Mouse (Mus musculus): ENCODE measurements around the gene Plb1. TPM values are rescaled to one million over a fixed set of nuclear protein-coding genes. Genes with fewer than 3 reads are reported as not detected.

Plb1 gene
- polyA plus RNA-seq, 1 experiment from 2014 or later: not detected

DNA sequence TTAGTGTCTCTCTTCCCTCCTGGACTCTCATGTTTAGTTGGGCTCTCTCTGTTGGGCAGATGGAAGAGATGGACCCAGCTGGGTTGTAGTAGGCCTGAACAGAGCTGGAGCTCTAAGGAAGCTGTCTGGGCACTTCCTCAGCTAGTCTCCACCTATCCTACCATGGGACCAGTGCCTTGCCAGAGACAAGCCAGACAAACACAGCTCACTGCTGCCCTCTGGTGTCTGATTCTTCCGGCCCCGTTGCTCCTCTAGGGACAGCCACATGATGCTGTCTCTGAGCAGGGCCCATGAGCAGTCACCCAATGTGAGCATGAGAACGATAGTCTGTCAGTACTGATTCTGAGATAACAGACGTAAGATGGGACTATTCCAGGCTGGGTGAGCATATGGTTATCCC lies 34.8 kb upstream of the Plb1 start:
- no peak overlapping the region for H3K4me3 ChIP-seq (ENCODE audit: low read depth, low read length)
- ATAC-seq (replicated peaks; ENCODE audit: insufficient number of reproducible peaks, low FRiP score, low TSS enrichment, low read depth) (peak; percentile 62; the same call in 1 of the 2 replicates), DNase-seq (ENCODE audit: low spot score) (peak; percentile 91)
- 14% methylated on average over 4 of the region's 4 CpGs for WGBS
- H3K4me1 ChIP-seq (ENCODE audit: control insufficient read depth, insufficient read depth, low read length): no peaks in the 10 kb centered on the region
- H3K27ac ChIP-seq (replicated peaks; ENCODE audit: low read depth, low read length): no peak overlapping the region
- H3K9me3 ChIP-seq (replicated peaks; ENCODE audit: control insufficient read depth, low read length): no peaks in the 10 kb centered on the region
- no peaks in the 10 kb centered on the region for H3K27me3 ChIP-seq (ENCODE audit: control insufficient read depth, insufficient read depth, low read length)
- H3K9ac ChIP-seq (replicated peaks; ENCODE audit: low read length): no peak overlapping the region
- no peak overlapping the region for H3K4me2 ChIP-seq (ENCODE audit: low read depth, low read length)
- H3K36me3 ChIP-seq (replicated peaks; ENCODE audit: control insufficient read depth, insufficient read depth, low read depth, low read length): no peaks in the 10 kb centered on the region

DNA sequence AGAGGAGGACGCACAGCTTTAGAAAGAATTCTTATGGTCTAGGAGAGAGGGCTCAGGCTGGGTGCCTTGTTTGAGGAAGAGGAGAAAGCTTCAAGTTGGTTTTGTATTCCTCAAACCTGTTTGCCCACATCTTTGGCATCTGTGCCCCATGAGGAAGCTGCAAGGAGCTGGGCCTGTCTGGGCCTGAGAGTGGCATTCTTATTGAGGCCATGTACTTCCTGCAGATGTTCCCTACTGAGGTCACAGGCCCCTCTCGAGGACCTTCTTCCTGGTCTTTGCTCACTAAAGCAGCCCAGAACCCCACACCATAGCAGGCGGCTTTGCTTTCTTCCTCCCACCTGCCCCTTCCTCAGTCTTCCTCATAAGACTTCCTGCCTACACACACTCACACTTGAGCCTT lies 33.4 kb upstream of the Plb1 start:
- Histone ChIP-seq H3K4me2 (ENCODE audit: low read depth, low read length) (no peak overlapping the region), H3K27me3 (ENCODE audit: control insufficient read depth, insufficient read depth, low read length) (no peaks in the 10 kb centered on the region), H3K4me1 (ENCODE audit: control insufficient read depth, insufficient read depth, low read length) (no peaks in the 10 kb centered on the region), H3K4me3 (ENCODE audit: low read depth, low read length) (no peak overlapping the region), H3K9ac (replicated peaks; ENCODE audit: low read length) (no peak overlapping the region), H3K27ac (replicated peaks; ENCODE audit: low read depth, low read length) (no peak overlapping the region), H3K36me3 (replicated peaks; ENCODE audit: control insufficient read depth, insufficient read depth, low read depth, low read length) (no peaks in the 10 kb centered on the region), H3K9me3 (replicated peaks; ENCODE audit: control insufficient read depth, low read length) (no peaks in the 10 kb centered on the region)
- DNase-seq (ENCODE audit: low spot score): no peak
- WGBS: 80% methylated on average over 3 of the region's 3 CpGs
- no peak for ATAC-seq (replicated peaks; ENCODE audit: insufficient number of reproducible peaks, low FRiP score, low TSS enrichment, low read depth)

DNA sequence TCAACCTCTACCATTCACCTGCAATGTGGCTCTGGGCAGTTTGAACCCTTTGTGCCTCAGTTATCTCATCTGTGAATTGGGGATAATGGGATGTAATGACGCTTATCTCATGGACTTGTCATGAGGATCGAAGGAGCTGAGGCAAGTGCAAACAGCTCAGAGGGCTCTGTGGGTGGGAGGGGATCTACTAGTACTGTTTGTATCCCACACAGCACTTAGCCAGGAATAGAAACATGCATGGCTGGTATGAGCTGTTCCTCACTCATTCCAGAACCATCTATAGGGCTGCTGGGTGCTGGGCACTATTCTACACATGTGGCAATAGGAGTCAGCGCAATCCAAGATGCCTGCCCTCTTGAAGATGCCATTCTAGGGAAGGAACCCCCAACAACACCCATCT lies 32.9 kb upstream of the Plb1 start:
- DNase-seq (ENCODE audit: low spot score): no peak
- no peak overlapping the region for H3K4me2 ChIP-seq (ENCODE audit: low read depth, low read length)
- no peak overlapping the region for H3K9ac ChIP-seq (replicated peaks; ENCODE audit: low read length)
- 95% methylated on average over 3 of the region's 3 CpGs for WGBS
- no peaks in the 10 kb centered on the region for H3K27me3 ChIP-seq (ENCODE audit: control insufficient read depth, insufficient read depth, low read length)
- no peak overlapping the region for H3K4me3 ChIP-seq (ENCODE audit: low read depth, low read length)
- no peaks in the 10 kb centered on the region for H3K36me3 ChIP-seq (replicated peaks; ENCODE audit: control insufficient read depth, insufficient read depth, low read depth, low read length)
- H3K4me1 ChIP-seq (ENCODE audit: control insufficient read depth, insufficient read depth, low read length): no peaks in the 10 kb centered on the region
- H3K9me3 ChIP-seq (replicated peaks; ENCODE audit: control insufficient read depth, low read length): no peaks in the 10 kb centered on the region
- ATAC-seq (replicated peaks; ENCODE audit: insufficient number of reproducible peaks, low FRiP score, low TSS enrichment, low read depth): no peak
- H3K27ac ChIP-seq (replicated peaks; ENCODE audit: low read depth, low read length): no peak overlapping the region

DNA sequence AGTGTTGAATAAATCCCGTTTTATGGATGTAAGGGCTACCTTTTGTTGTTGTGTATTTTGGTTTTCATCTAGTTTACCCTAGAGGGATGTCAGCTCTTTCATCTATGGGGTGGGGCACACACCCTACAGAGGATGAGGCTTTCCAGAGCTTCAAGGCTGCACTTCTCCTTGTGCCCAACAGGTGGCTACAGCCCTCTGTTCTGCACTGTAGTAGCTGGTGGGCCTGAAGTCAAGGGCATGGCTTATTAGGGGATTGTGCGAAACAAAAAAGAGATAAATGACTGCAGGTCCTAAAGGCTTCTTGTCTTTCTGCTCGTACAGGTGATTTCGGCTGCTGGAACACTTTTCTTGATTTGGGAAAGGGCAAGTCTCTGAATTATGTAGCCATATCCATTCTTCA lies 27.9 kb upstream of the Plb1 start:
- Histone ChIP-seq H3K9me3 (replicated peaks; ENCODE audit: control insufficient read depth, low read length) (no peaks in the 10 kb centered on the region), H3K36me3 (replicated peaks; ENCODE audit: control insufficient read depth, insufficient read depth, low read depth, low read length) (no peaks in the 10 kb centered on the region), H3K4me1 (ENCODE audit: control insufficient read depth, insufficient read depth, low read length) (no peaks in the 10 kb centered on the region), H3K27ac (replicated peaks; ENCODE audit: low read depth, low read length) (no peak overlapping the region), H3K4me2 (ENCODE audit: low read depth, low read length) (no peak overlapping the region), H3K9ac (replicated peaks; ENCODE audit: low read length) (no peak overlapping the region), H3K27me3 (ENCODE audit: control insufficient read depth, insufficient read depth, low read length) (no peaks in the 10 kb centered on the region), H3K4me3 (ENCODE audit: low read depth, low read length) (no peak overlapping the region)
- 81% methylated on average over 4 of the region's 4 CpGs for WGBS
- ATAC-seq (replicated peaks; ENCODE audit: insufficient number of reproducible peaks, low FRiP score, low TSS enrichment, low read depth) (no peak), DNase-seq (ENCODE audit: low spot score) (peak; percentile 37)

DNA sequence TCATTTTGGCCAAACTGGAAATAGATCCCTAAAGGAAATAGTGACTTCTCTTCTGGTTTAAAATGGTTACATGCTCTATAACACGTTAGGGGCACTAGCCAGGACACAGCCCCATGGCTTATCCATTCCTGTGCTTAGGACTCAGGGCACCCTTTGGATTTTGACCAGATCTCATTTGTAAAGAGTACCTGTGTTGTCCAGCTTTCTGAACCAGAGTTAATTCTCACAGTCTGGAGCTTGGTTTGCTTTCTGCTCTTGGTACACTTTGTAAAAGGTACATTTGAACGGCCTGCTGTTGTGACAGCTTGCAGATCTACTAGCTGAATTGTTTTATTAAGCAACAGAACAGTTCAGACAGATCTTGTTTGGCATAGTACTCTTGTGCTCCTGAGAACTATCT lies 25.8 kb upstream of the Plb1 start:
- no peak overlapping the region for H3K4me2 ChIP-seq (ENCODE audit: low read depth, low read length)
- DNase-seq (ENCODE audit: low spot score) (no peak), ATAC-seq (replicated peaks; ENCODE audit: insufficient number of reproducible peaks, low FRiP score, low TSS enrichment, low read depth) (no peak)
- H3K27ac ChIP-seq (replicated peaks; ENCODE audit: low read depth, low read length): no peak overlapping the region
- H3K9ac ChIP-seq (replicated peaks; ENCODE audit: low read length): no peak overlapping the region
- no peak overlapping the region for H3K4me3 ChIP-seq (ENCODE audit: low read depth, low read length)
- no peaks in the 10 kb centered on the region for H3K36me3 ChIP-seq (replicated peaks; ENCODE audit: control insufficient read depth, insufficient read depth, low read depth, low read length)
- H3K9me3 ChIP-seq (replicated peaks; ENCODE audit: control insufficient read depth, low read length): no peaks in the 10 kb centered on the region
- 74% methylated on average over 2 of the region's 2 CpGs for WGBS
- H3K4me1 ChIP-seq (ENCODE audit: control insufficient read depth, insufficient read depth, low read length): no peaks in the 10 kb centered on the region
- no peaks in the 10 kb centered on the region for H3K27me3 ChIP-seq (ENCODE audit: control insufficient read depth, insufficient read depth, low read length)

DNA sequence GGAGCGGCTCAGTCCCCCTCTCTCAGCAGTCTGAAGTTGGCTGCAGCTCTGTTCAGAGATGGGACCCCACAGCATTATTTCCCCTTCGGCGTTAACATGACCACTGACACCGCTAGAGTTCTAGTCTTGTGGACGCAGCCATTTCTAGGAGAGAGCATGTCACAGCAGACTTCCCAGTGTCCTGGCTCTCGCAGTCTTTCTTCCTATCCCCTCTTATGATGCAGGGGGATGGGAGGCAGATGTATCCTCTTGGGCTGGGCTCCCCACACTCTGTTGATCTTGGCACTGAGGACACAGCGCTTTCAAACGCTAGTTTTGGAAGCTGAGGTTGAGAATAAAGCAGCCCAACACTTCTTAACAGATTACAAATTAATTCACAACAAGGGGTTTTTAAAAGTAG lies 24.0 kb upstream of the Plb1 start:
- WGBS: 84% methylated on average over 8 of the region's 8 CpGs
- Histone ChIP-seq H3K9me3 (replicated peaks; ENCODE audit: control insufficient read depth, low read length) (no peaks in the 10 kb centered on the region), H3K27ac (replicated peaks; ENCODE audit: low read depth, low read length) (no peak overlapping the region), H3K27me3 (ENCODE audit: control insufficient read depth, insufficient read depth, low read length) (no peaks in the 10 kb centered on the region), H3K4me3 (ENCODE audit: low read depth, low read length) (no peak overlapping the region), H3K4me1 (ENCODE audit: control insufficient read depth, insufficient read depth, low read length) (no peaks in the 10 kb centered on the region), H3K9ac (replicated peaks; ENCODE audit: low read length) (no peak overlapping the region), H3K4me2 (ENCODE audit: low read depth, low read length) (no peak overlapping the region), H3K36me3 (replicated peaks; ENCODE audit: control insufficient read depth, insufficient read depth, low read depth, low read length) (no peaks in the 10 kb centered on the region)
- no peak for ATAC-seq (replicated peaks; ENCODE audit: insufficient number of reproducible peaks, low FRiP score, low TSS enrichment, low read depth)
- DNase-seq (ENCODE audit: low spot score): no peak

DNA sequence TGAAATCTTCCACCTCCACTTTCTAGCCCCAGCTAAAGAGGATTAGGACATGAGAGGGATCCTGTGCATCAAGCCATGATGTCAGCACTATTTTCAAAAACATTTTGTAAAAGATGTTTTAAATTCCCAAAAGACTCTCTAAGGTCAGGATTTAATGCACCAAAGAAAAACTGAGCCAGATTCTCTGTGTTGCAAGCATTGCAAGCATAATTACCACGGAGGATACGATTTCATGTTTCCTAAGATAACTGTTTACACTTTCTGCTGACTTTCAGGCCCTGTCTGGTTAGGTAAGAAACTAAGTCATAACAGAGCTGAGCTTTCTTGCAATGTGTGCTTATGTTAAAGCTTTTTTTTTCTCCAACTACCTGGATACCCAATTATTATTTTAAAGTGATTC lies 21.5 kb upstream of the Plb1 start:
- no peak overlapping the region for H3K4me3 ChIP-seq (ENCODE audit: low read depth, low read length)
- WGBS: 32% methylated on average over 2 of the region's 2 CpGs
- H3K36me3 ChIP-seq (replicated peaks; ENCODE audit: control insufficient read depth, insufficient read depth, low read depth, low read length): no peaks in the 10 kb centered on the region
- H3K4me1 ChIP-seq (ENCODE audit: control insufficient read depth, insufficient read depth, low read length): no peaks in the 10 kb centered on the region
- no peaks in the 10 kb centered on the region for H3K9me3 ChIP-seq (replicated peaks; ENCODE audit: control insufficient read depth, low read length)
- ATAC-seq (replicated peaks; ENCODE audit: insufficient number of reproducible peaks, low FRiP score, low TSS enrichment, low read depth): no peak
- H3K9ac ChIP-seq (replicated peaks; ENCODE audit: low read length): no peak overlapping the region
- DNase-seq (ENCODE audit: low spot score): peak; percentile 21
- H3K27me3 ChIP-seq (ENCODE audit: control insufficient read depth, insufficient read depth, low read length): no peaks in the 10 kb centered on the region
- no peak overlapping the region for H3K4me2 ChIP-seq (ENCODE audit: low read depth, low read length)
- no peak overlapping the region for H3K27ac ChIP-seq (replicated peaks; ENCODE audit: low read depth, low read length)

DNA sequence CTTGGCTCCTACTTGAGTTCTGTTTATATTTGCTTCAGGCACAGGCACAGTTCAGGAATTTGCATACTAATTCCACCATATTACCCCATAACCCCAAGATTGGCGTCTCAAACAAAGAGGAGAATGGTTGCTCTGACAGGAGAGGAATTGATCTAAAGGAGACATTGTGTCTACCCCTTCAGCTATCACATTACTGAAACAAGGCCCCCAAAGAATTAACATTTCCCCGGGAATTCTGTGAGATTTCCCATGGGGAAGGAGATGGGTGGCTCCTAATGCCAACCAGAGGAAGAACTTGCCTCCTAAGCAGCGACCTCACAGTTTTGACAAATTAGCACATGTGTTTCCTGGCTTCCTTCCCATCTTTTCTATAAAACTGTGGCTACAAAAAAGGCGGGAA lies 18.8 kb upstream of the Plb1 start:
- WGBS: 47% methylated on average over 4 of the region's 4 CpGs
- Histone ChIP-seq H3K27ac (replicated peaks; ENCODE audit: low read depth, low read length) (no peak overlapping the region), H3K36me3 (replicated peaks; ENCODE audit: control insufficient read depth, insufficient read depth, low read depth, low read length) (no peaks in the 10 kb centered on the region), H3K4me3 (ENCODE audit: low read depth, low read length) (no peak overlapping the region), H3K9me3 (replicated peaks; ENCODE audit: control insufficient read depth, low read length) (no peaks in the 10 kb centered on the region), H3K4me2 (ENCODE audit: low read depth, low read length) (no peak overlapping the region), H3K27me3 (ENCODE audit: control insufficient read depth, insufficient read depth, low read length) (no peaks in the 10 kb centered on the region), H3K9ac (replicated peaks; ENCODE audit: low read length) (no peak overlapping the region), H3K4me1 (ENCODE audit: control insufficient read depth, insufficient read depth, low read length) (no peaks in the 10 kb centered on the region)
- no peak for ATAC-seq (replicated peaks; ENCODE audit: insufficient number of reproducible peaks, low FRiP score, low TSS enrichment, low read depth)
- no peak for DNase-seq (ENCODE audit: low spot score)
